Comparison of ENCODE assay signal across 8 mouse cellular contexts in the genomic region with DNA sequence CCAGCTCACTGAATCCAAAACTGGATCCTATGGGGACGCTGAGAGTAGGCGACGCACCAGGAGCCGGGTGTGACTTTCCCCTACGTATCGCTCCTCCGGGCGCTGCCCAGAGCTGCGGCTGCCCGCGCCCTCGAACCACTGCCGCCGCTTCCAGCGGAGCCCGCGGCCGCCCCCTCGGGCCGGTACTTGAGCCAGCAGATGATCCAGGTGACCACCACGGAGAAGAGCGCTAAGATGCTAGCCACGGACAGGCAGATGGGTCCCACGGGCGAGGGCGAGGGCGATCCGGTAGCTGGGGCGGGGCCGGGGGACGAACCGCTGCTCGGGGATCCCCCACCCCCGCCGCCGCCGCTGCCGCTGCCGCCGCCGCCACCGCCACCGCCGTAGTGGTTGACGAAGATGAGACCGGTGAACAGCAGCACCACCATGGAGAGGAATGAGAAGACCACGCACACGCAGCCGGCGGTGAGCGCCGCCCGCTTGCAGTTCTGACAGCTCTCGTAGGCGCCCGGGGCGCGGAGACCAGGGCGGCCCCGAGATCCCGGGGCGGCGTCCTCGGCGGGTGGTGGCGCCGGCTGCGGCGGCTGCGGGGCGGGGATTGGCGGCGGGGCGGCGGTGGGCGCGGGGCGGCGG. TPM values are rescaled to one million over a fixed set of nuclear protein-coding genes. Genes with fewer than 3 reads are reported as not detected.
DNase-seq lines count a peak whose midpoint lies in the region; ATAC-seq lines count a peak whose summit lies in the region.

No protein-coding gene starts in this region.

- H3K4me1 ChIP-seq in hindbrain, embryonic 10.5 days (replicated peaks): peaks cover 30% of the 10 kb centered on the region
- H3K4me1 ChIP-seq in midbrain, embryonic 15.5 days: peaks cover 24% of the 10 kb centered on the region

- H3K9me3 ChIP-seq in hindbrain, embryonic 10.5 days: no peaks in the 10 kb centered on the region
- H3K9me3 ChIP-seq in midbrain, embryonic 15.5 days: no peaks in the 10 kb centered on the region

- WGBS in hindbrain, embryonic 10.5 days: under 1% methylated on average over 79 of the region's 79 CpGs
- WGBS in midbrain, embryonic 15.5 days: under 1% methylated on average over 79 of the region's 79 CpGs

- peak overlapping the region; percentile 77 for H3K27ac ChIP-seq in hindbrain, embryonic 10.5 days
- H3K27ac ChIP-seq in midbrain, embryonic 15.5 days: 0 out of 2 replicates have a peak overlapping the region, but pooled peaks have one; percentile 32

- H3K9ac ChIP-seq in midbrain, embryonic 15.5 days: peak overlapping the region; percentile 40

- peak; percentile 28 for DNase-seq in kidney, postnatal 10 days
- no peak for DNase-seq in kidney, adult 18-20 months
- DNase-seq in embryo, embryonic 10.5 days (ENCODE audit: low spot score): peak; percentile 58
- DNase-seq in hindbrain, embryonic 10.5 days (ENCODE audit: low spot score): peak; percentile 61
- no peak for DNase-seq in B cell, adult 2 months
- DNase-seq in thymus, postnatal 10 days (ENCODE audit: low spot score in 2 of 2): no peak
- no peak for DNase-seq in adipocyte (ENCODE audit: low spot score)

- ATAC-seq in midbrain, embryonic 15.5 days (replicated peaks): peak; percentile 74

- H3K4me3 ChIP-seq in hindbrain, embryonic 10.5 days: peak overlapping the region; percentile 66
- H3K4me3 ChIP-seq in midbrain, embryonic 15.5 days: peak overlapping the region; percentile 51

- peak overlapping the region; percentile 89 for H3K4me2 ChIP-seq in midbrain, embryonic 15.5 days

- H3K27me3 ChIP-seq in hindbrain, embryonic 10.5 days (ENCODE audit: insufficient read depth, poor library complexity, severe bottlenecking): peaks cover 100% of the 10 kb centered on the region
- H3K27me3 ChIP-seq in midbrain, embryonic 15.5 days (replicated peaks): peaks cover 85% of the 10 kb centered on the region

- no peaks in the 10 kb centered on the region for H3K36me3 ChIP-seq in hindbrain, embryonic 10.5 days
- H3K36me3 ChIP-seq in midbrain, embryonic 15.5 days (replicated peaks): no peaks in the 10 kb centered on the region

RNA-seq across cellular contexts. Expression of a gene that starts 19.7 kb away (rescaled TPM):
- 47.6 and 54.6 TPM in 2 replicates for polyA plus RNA-seq in hindbrain, embryonic 10.5 days (2016; fragmentation: Nextera tagmentation; extraction: Ambion mirVana)
- polyA plus RNA-seq in midbrain, embryonic 15.5 days (2015; fragmentation: Nextera tagmentation; extraction: Ambion mirVana): 11.4 and 14.4 TPM in 2 replicates

Comparison
In these comparisons a context has a peak if more than half of its experiments do, and no peak if none do; other contexts are left out.
1. DNase-seq: peak in kidney, postnatal 10 days (single experiment), embryo, embryonic 10.5 days (single experiment) and hindbrain, embryonic 10.5 days (single experiment); none in kidney, adult 18-20 months (single experiment), B cell, adult 2 months (0 of 2), thymus, postnatal 10 days (0 of 2) and adipocyte (single experiment).